In the genomic region with DNA sequence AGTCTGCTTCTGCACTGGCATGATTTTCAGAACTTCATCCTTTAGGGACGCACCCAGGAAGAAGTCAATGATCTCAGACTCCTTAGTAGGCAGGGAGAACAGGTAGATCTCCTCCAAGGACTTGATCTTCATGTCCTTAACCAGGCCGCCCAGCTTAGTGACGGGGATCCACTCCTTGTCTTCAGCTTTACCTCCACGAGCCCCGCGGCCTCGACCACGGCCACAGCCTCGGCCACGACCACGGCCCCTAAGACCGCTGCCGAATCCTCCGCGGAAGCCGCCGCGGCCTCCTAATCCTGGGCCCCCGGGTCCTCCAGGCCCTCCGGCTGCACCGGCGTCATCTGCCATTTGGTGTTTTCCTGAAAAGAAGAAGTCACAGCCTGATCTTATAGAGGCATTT, we compare ENCODE assay signal across 2 mouse cellular contexts.
DNase-seq lines count a peak whose midpoint lies in the region; TF ChIP-seq lines count a peak whose summit lies in the region.
"Not testable (repeated sequence)": the region's sequence is repeated elsewhere in the genome, so short reads cannot be mapped to it uniquely, and the experiment has no call there.

No protein-coding gene starts in this region.

- not testable (repeated sequence) for H3K27me3 ChIP-seq in E14TG2a.4 (ENCODE audit: insufficient read depth, low read length)

- not testable (repeated sequence) for TF ChIP-seq CTCF in E14TG2a.4 (conservative IDR thresholded peaks at IDR 0.05; ENCODE audit: low read length)

- H3K9me3 ChIP-seq in E14TG2a.4 (ENCODE audit: low read length) = peaks cover 15% of the 10 kb centered on the region

- not testable (repeated sequence) for H3K4me1 ChIP-seq in E14TG2a.4 (replicated peaks; ENCODE audit: low read depth, low read length)

- DNase-seq in heart, adult 11 months = peak; percentile 58

- peak overlapping the region; percentile 39; the same call in 1 of the 2 replicates for H3K4me3 ChIP-seq in E14TG2a.4 (replicated peaks; ENCODE audit: low read length)

- H3K36me3 ChIP-seq in E14TG2a.4 (ENCODE audit: insufficient read depth, low read length) = not testable (repeated sequence)
